Mouse (Mus musculus): ENCODE measurements around the gene Gm6993. TPM values are rescaled to one million over a fixed set of nuclear protein-coding genes. Genes with fewer than 3 reads are reported as not detected.

Gm6993 gene
- polyA plus RNA-seq, 1 experiment from 2014 or later = not detected

Other genes with a start within 250 kb of the Gm6993 start
- 2.2 and 2.8 TPM in 2 replicates for gene Fam110c, start 166.9 kb upstream of the Gm6993 start, polyA plus RNA-seq (2015; fragmentation: Nextera tagmentation; extraction: Ambion mirVana)
- 3.8 and 4.0 TPM in 2 replicates for gene Lamb1, start 24.5 kb downstream of the Gm6993 start, polyA plus RNA-seq (2015; fragmentation: Nextera tagmentation; extraction: Ambion mirVana)
- gene Dld, start 110.7 kb downstream of the Gm6993 start, polyA plus RNA-seq (2015; fragmentation: Nextera tagmentation; extraction: Ambion mirVana) = 66.2 and 74.5 TPM in 2 replicates
- 0.03 and 0.07 TPM in 2 replicates for gene Slc26a3, start 150.1 kb downstream of the Gm6993 start, polyA plus RNA-seq (2015; fragmentation: Nextera tagmentation; extraction: Ambion mirVana)

Data from liver, embryonic 15.5 days (tissue).